Mouse (Mus musculus): ENCODE results near the gene Higd1a. TPM values are rescaled to one million over a fixed set of nuclear protein-coding genes. Genes with fewer than 3 reads are reported as not detected.

The Higd1a gene
- total RNA-seq, 2 experiments from 2014 or later: 79.1 to 86.6 TPM

DNA sequence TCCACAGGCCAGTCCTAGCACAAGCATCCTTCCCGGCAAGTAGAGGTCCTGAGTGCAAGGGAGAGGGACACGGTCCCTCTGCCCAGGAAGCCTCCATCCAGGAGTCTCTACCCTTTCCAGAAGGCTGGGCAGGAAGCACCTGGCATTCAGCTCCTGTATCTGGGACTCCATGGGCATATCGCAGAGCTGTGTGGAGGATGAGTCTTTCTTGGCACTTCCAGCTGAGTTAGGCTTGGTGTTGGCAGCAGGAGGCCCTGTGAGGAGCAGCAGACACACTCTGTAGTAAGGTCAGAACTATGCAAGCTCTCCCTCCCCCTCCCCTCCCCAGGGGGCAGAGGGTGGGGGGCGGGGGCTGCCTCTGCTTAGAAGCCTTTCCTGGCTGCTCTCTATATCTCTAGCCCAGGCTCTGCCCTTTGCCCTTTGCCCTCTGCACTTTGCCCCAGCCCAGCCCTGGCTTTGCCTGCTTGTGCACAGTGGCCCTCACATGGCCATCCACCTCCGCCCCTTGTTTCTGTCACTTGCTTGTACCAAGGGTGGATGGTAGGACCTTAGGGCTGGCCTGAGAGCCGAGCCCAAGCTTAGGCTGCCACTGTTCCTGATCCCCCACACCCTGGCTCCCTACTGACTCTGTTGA is 59.2 kb downstream of the Higd1a start:
- DNase-seq (ENCODE audit: low spot score in 2 of 2): no peak

Other genes with a start within 250 kb of the Higd1a start
- gene Lyzl4, start 216.3 kb downstream of the Higd1a start, total RNA-seq (2021): 1 to 10 TPM in 1 of 2 experiments, under 1 TPM in 1; 0.86 to 1.0 TPM
- gene Vipr1, start 215.6 kb downstream of the Higd1a start, total RNA-seq (2021): 10 to 100 TPM; 16.5 to 20.6 TPM
- gene Sec22c, start 152.9 kb downstream of the Higd1a start, total RNA-seq (2021): 10 to 100 TPM; 28.7 to 33.4 TPM
- 10 to 100 TPM; 73.7 to 82.6 TPM for gene Ss18l2, start 148.0 kb downstream of the Higd1a start, total RNA-seq (2021)
- 100 to 1,000 TPM in 1 of 2 experiments, 10 to 100 TPM in 1; 98.6 to 100 TPM for gene Nktr, start 139.2 kb downstream of the Higd1a start, total RNA-seq (2021)
- 100 to 1,000 TPM in 1 of 2 experiments, 10 to 100 TPM in 1; 98.6 to 102 TPM for gene Zfp651, start 99.0 kb downstream of the Higd1a start, total RNA-seq (2021)
- 1 to 10 TPM; 4.8 to 5.6 TPM for gene Klhl40, start 80.8 kb downstream of the Higd1a start, total RNA-seq (2021)
- 10 to 100 TPM; 17.9 to 20.0 TPM for gene Hhatl, start 65.9 kb downstream of the Higd1a start, total RNA-seq (2021)
- 1 to 10 TPM; 8.1 to 8.4 TPM for gene Ccdc13, start 18.9 kb downstream of the Higd1a start, total RNA-seq (2021)
- gene Ackr2, start 40.0 kb upstream of the Higd1a start, total RNA-seq (2021): 1 to 10 TPM; 1.4 to 2.4 TPM
- not detected for gene Cyp8b1, start 57.9 kb upstream of the Higd1a start, total RNA-seq (2021)
- gene Fam198a, start 92.6 kb upstream of the Higd1a start, total RNA-seq (2021): 1 to 10 TPM; 6.7 to 7.2 TPM
- 10 to 100 TPM; 45.4 to 45.5 TPM for gene Pomgnt2, start 138.7 kb upstream of the Higd1a start, total RNA-seq (2021)

All from layer of hippocampus, adult 18-20 months (tissue).